Mouse (Mus musculus): ENCODE data around the gene Akt1. TPM values are rescaled to one million over a fixed set of nuclear protein-coding genes. Genes with fewer than 3 reads are reported as not detected.
A peak's percentile ranks its signal among the peaks of the same experiment; 100 is the strongest.

Akt1 gene
- polyA plus RNA-seq, 1 experiment from 2014 or later: 50.8 TPM

DNA sequence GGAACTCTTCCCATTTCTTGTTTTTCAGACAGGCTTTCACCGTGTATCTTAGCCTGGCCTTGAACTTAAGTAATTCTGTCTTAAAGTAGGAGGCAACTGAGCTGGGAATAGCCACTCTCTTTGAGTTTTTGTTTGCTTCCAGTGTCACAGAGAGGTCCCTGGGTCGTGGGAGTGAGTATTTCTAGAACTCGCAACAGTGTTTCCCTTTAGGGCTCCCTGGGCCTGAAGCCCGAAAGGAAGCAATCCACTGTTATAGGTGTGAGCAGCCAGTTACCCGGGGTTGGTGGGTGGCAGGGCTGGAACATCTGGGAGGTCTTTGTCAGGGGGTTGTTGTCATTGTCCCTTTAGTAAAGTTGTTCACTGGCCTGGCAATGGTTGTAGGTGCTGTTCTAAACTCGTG, 28.5 kb downstream of the Akt1 start:
- ATAC-seq (ENCODE audit: low FRiP score) (no peak), DNase-seq (ENCODE audit: low spot score) (no peak)
- Histone ChIP-seq H3K27me3 (ENCODE audit: control insufficient read depth, insufficient read depth, low read length) (no peaks in the 10 kb centered on the region), H3K4me1 (replicated peaks; ENCODE audit: control insufficient read depth, insufficient read depth, low read length) (peaks cover 4% of the 10 kb centered on the region), H3K27ac (ENCODE audit: low read depth, low read length) (no peak overlapping the region), H3K4me3 (ENCODE audit: low read depth, low read length) (peak overlapping the region; percentile 71), H3K9ac (ENCODE audit: low read depth, low read length) (peak overlapping the region; percentile 78), H3K9me3 (ENCODE audit: control insufficient read depth, low read length) (no peaks in the 10 kb centered on the region), H3K4me2 (replicated peaks; ENCODE audit: low read depth, low read length) (peak overlapping the region; percentile 84), H3K36me3 (ENCODE audit: control insufficient read depth, insufficient read depth, low read length) (0 out of 2 replicates have a peak, but pooled peaks cover 9% of the 10 kb centered on the region)
- 63% methylated on average over 6 of the region's 6 CpGs for WGBS

DNA sequence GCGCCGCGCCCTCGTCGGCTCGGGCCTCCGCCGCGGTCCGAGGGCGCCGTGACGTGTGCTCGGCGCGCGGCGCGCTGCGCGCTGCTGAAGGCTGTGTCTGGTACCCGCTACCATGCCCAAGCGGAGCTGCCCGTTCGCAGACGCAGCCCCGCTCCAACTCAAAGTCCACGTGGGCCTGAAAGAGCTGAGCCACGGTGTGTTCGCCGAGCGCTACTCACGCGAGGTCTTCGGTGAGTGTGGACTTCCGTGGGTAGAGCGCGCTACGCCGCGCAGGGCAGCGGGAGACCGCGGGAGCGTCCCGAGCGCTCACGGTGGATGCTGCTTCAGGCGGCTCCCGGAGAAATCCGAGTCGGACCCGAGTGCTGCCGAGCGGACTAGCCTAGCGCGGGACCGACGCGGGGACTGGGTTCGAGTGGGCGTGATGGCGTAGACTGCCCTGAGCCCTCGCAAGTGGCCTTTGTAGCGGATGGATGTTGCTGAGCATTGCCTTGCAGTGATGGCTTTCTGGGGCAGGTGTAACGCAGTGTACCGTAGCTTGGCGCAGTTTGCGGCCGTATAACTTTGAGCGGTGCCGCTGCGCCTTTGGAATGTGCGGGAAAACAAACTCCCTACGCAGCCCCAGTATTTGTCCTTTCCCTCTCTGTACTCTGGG, 29.7 kb downstream of the Akt1 start:
- H3K9me3 ChIP-seq (ENCODE audit: control insufficient read depth, low read length): no peaks in the 10 kb centered on the region
- peak overlapping the region; percentile 71 for H3K4me3 ChIP-seq (ENCODE audit: low read depth, low read length)
- peak overlapping the region; percentile 77 for H3K27ac ChIP-seq (ENCODE audit: low read depth, low read length)
- under 1% methylated on average over 75 of the region's 75 CpGs for WGBS
- peak overlapping the region; percentile 84 for H3K4me2 ChIP-seq (replicated peaks; ENCODE audit: low read depth, low read length)
- H3K9ac ChIP-seq (ENCODE audit: low read depth, low read length): peak overlapping the region; percentile 78
- no peaks in the 10 kb centered on the region for H3K27me3 ChIP-seq (ENCODE audit: control insufficient read depth, insufficient read depth, low read length)
- DNase-seq (ENCODE audit: low spot score) (no peak), ATAC-seq (ENCODE audit: low FRiP score) (peak; percentile 60)
- 0 out of 2 replicates have a peak, but pooled peaks cover 9% of the 10 kb centered on the region for H3K36me3 ChIP-seq (ENCODE audit: control insufficient read depth, insufficient read depth, low read length)
- peaks cover 4% of the 10 kb centered on the region for H3K4me1 ChIP-seq (replicated peaks; ENCODE audit: control insufficient read depth, insufficient read depth, low read length)

DNA sequence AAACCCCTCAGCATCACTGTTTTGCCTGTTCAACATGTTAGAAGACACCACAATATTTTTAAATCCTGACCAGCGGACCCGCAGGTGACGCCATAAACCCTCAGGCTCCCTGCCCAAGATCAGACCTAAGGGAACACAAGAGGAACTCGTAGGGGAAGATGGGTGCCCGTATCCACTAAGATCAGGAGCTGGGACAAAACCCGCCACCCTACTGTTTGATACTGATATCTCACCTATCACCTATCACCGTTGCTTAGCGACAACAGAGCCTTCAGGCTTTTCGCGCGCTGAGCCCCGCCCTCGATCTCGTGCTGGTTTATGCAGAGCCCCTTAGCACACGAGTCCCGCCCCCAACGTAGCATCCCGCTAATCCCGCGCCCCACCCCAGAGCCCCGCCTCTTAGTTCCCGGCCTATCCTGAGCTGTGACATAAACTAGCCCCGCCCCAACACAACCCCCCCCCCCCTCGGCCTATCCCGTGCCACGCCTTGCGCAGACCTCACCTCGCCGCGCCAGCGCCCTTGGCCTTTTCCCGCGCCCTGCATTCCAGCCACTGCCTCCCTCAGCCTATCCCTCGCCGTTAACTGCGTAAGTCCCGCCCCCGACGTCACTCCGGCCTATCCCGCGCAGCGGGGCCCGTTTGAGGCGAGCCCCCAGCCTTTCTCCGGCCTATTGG, 30.4 kb downstream of the Akt1 start, which contains the start of gene Siva1:
Gene Siva1, plus strand, starts transcription at position 500 of the 675 bp plus-strand sequence.
- Histone ChIP-seq H3K27ac (ENCODE audit: low read depth, low read length) (peak within 1 kb of the TSS; percentile 77), H3K36me3 (ENCODE audit: control insufficient read depth, insufficient read depth, low read length) (0 out of 2 replicates have a peak, but pooled peaks cover 9% of the 10 kb centered on the region), H3K4me2 (replicated peaks; ENCODE audit: low read depth, low read length) (peak within 1 kb of the TSS; percentile 84), H3K9ac (ENCODE audit: low read depth, low read length) (peak within 1 kb of the TSS; percentile 78), H3K4me1 (replicated peaks; ENCODE audit: control insufficient read depth, insufficient read depth, low read length) (peaks cover 4% of the 10 kb centered on the region), H3K4me3 (ENCODE audit: low read depth, low read length) (peak within 1 kb of the TSS; percentile 71), H3K27me3 (ENCODE audit: control insufficient read depth, insufficient read depth, low read length) (no peaks in the 10 kb centered on the region), H3K9me3 (ENCODE audit: control insufficient read depth, low read length) (no peaks in the 10 kb centered on the region)
- ATAC-seq (ENCODE audit: low FRiP score) (peak; percentile 98), DNase-seq (ENCODE audit: low spot score) (peak; percentile 98)
- WGBS: 2% methylated on average over 40 of the region's 46 CpGs

DNA sequence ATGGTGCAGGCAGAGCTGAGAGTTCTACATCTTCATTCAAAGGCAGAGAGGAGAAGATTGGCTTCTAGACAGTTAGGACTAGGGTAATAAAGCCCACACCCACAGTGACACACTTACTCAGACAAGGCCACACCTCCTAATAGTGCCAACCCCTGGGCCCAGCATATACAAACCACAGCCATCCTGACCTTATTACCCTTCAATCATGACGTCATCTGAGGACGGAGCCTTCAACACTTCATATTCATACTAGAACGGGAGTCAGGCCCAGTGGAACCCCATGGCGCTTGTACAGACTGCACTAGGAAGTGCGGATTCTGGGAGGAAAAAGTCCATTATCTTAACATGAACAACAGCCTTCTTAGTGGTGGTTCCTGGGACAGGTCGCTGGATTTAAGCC, 31.6 kb downstream of the Akt1 start:
- Histone ChIP-seq H3K36me3 (ENCODE audit: control insufficient read depth, insufficient read depth, low read length) (0 out of 2 replicates have a peak, but pooled peaks cover 3% of the 10 kb centered on the region), H3K27me3 (ENCODE audit: control insufficient read depth, insufficient read depth, low read length) (no peaks in the 10 kb centered on the region), H3K9ac (ENCODE audit: low read depth, low read length) (no peak overlapping the region), H3K4me2 (replicated peaks; ENCODE audit: low read depth, low read length) (no peak overlapping the region), H3K4me1 (replicated peaks; ENCODE audit: control insufficient read depth, insufficient read depth, low read length) (peaks cover 4% of the 10 kb centered on the region), H3K4me3 (ENCODE audit: low read depth, low read length) (no peak overlapping the region), H3K9me3 (ENCODE audit: control insufficient read depth, low read length) (no peaks in the 10 kb centered on the region), H3K27ac (ENCODE audit: low read depth, low read length) (no peak overlapping the region)
- DNase-seq (ENCODE audit: low spot score) (no peak), ATAC-seq (ENCODE audit: low FRiP score) (no peak)
- 92% methylated on average over 6 of the region's 6 CpGs for WGBS

DNA sequence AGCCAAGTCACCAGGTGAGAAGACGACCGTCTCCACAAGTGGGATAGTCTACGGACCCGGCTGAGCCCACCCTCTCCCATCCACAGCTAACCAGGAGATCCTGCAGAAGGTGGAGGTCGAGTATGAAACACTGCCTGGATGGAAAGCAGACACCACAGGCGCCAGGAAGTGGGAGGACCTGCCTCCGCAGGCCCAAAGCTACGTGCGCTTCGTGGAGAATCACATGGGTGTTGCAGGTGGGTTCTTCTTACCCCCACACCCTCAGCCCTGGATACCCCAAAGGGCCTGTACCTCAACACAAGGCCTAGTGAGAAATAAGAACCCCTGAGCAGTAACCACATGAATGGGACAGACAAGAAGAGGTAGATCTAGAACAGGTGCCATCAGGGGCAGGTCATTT, 35.2 kb downstream of the Akt1 start:
- WGBS: 87% methylated on average over 10 of the region's 10 CpGs
- Histone ChIP-seq H3K27me3 (ENCODE audit: control insufficient read depth, insufficient read depth, low read length) (no peaks in the 10 kb centered on the region), H3K4me3 (ENCODE audit: low read depth, low read length) (no peak overlapping the region), H3K36me3 (ENCODE audit: control insufficient read depth, insufficient read depth, low read length) (no peaks in the 10 kb centered on the region), H3K4me1 (replicated peaks; ENCODE audit: control insufficient read depth, insufficient read depth, low read length) (no peaks in the 10 kb centered on the region; the same call in 1 of the 2 replicates), H3K4me2 (replicated peaks; ENCODE audit: low read depth, low read length) (no peak overlapping the region), H3K9me3 (ENCODE audit: control insufficient read depth, low read length) (no peaks in the 10 kb centered on the region), H3K27ac (ENCODE audit: low read depth, low read length) (no peak overlapping the region), H3K9ac (ENCODE audit: low read depth, low read length) (no peak overlapping the region)
- ATAC-seq (ENCODE audit: low FRiP score) (no peak), DNase-seq (ENCODE audit: low spot score) (no peak)

DNA sequence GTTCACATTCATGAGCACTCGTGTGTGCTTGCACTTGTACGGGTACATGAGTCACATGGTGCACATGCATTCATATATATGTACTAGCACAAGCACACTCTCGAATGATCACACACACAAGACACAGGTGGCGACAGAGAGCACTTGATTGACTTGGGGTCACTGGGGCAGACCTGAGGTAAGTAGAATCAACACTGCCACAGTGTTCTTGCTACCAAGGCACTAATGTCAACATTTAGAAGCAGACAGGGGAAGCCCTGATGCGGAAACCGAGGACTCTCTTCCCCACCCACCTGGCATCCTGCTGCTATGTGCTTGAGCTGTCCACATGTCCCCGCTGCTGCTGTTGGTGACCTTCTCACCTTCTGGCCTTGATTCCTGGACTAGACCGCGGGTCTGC, 41.0 kb downstream of the Akt1 start:
- no peaks in the 10 kb centered on the region for H3K9me3 ChIP-seq (ENCODE audit: control insufficient read depth, low read length)
- H3K4me3 ChIP-seq (ENCODE audit: low read depth, low read length): no peak overlapping the region
- H3K27me3 ChIP-seq (ENCODE audit: control insufficient read depth, insufficient read depth, low read length): no peaks in the 10 kb centered on the region
- no peak overlapping the region for H3K9ac ChIP-seq (ENCODE audit: low read depth, low read length)
- no peak overlapping the region for H3K27ac ChIP-seq (ENCODE audit: low read depth, low read length)
- H3K36me3 ChIP-seq (ENCODE audit: control insufficient read depth, insufficient read depth, low read length): no peaks in the 10 kb centered on the region
- no peak overlapping the region for H3K4me2 ChIP-seq (replicated peaks; ENCODE audit: low read depth, low read length)
- no peaks in the 10 kb centered on the region for H3K4me1 ChIP-seq (replicated peaks; ENCODE audit: control insufficient read depth, insufficient read depth, low read length)
- DNase-seq (ENCODE audit: low spot score) (no peak), ATAC-seq (ENCODE audit: low FRiP score) (no peak)
- 69% methylated on average over 9 of the region's 9 CpGs for WGBS

DNA sequence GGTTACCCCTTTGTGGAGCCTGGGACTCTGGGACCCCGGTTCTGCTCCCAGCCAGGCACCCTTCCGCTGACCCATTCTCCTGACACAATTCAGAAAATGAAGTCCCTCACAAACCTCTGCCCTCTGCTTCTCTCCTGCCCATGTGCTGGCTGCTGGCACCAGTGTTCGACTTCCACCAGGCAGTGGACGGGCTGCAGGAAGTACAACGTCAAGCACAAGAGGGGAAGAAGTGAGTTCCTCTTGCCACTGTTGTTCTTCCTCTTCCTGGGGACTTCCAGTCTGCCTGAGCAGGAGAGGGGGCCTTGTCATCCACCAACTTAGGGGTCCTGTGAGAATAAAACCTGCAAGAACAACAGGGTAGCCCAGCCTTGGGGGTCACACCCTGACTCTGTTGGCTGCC, 41.8 kb downstream of the Akt1 start:
- H3K4me2 ChIP-seq (replicated peaks; ENCODE audit: low read depth, low read length): no peak overlapping the region
- no peaks in the 10 kb centered on the region for H3K36me3 ChIP-seq (ENCODE audit: control insufficient read depth, insufficient read depth, low read length)
- DNase-seq (ENCODE audit: low spot score): no peak
- ATAC-seq (ENCODE audit: low FRiP score): no peak
- no peak overlapping the region for H3K4me3 ChIP-seq (ENCODE audit: low read depth, low read length)
- 82% methylated on average over 5 of the region's 5 CpGs for WGBS
- H3K27me3 ChIP-seq (ENCODE audit: control insufficient read depth, insufficient read depth, low read length): no peaks in the 10 kb centered on the region
- H3K4me1 ChIP-seq (replicated peaks; ENCODE audit: control insufficient read depth, insufficient read depth, low read length): no peaks in the 10 kb centered on the region
- H3K27ac ChIP-seq (ENCODE audit: low read depth, low read length): no peak overlapping the region
- no peaks in the 10 kb centered on the region for H3K9me3 ChIP-seq (ENCODE audit: control insufficient read depth, low read length)
- no peak overlapping the region for H3K9ac ChIP-seq (ENCODE audit: low read depth, low read length)

DNA sequence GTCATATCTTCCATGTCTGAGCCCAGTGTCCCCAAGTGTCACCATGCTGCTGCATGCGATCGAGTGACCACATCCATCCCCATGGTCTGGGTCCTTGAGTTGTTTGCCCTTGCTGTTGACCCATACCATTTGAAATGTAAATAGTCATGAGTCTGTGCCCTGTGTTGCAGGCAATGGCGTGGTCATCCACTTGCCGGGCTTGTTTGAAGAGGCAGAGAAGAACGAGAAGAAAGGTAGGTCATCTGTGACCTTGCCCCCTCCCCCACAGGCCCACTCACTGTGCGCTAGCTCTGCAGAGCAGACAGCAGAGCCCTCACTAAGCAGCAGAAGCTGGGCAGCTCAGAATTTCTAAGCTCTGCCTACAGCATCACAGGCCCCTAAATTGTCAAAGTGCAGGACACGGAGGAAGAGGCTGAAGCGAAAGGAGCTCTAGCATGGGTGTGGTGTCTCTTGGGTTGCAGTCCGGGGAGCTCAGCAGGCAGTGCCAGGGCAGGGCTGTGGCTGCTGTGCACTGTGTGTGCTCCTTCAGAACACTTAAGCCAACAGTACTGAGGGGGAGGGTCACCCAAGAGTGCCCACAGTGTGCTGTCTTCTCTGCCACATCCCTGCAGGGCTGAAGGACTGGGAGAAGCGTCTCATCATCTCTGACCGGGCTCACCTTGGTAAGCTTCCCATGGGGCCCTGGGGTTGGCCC, 42.5 kb downstream of the Akt1 start:
- no peaks in the 10 kb centered on the region for H3K9me3 ChIP-seq (ENCODE audit: control insufficient read depth, low read length)
- DNase-seq (ENCODE audit: low spot score) (no peak), ATAC-seq (ENCODE audit: low FRiP score) (no peak)
- no peak overlapping the region for H3K4me3 ChIP-seq (ENCODE audit: low read depth, low read length)
- H3K4me2 ChIP-seq (replicated peaks; ENCODE audit: low read depth, low read length): no peak overlapping the region
- H3K27ac ChIP-seq (ENCODE audit: low read depth, low read length): no peak overlapping the region
- 71% methylated on average over 11 of the region's 11 CpGs for WGBS
- no peaks in the 10 kb centered on the region for H3K36me3 ChIP-seq (ENCODE audit: control insufficient read depth, insufficient read depth, low read length)
- H3K9ac ChIP-seq (ENCODE audit: low read depth, low read length): no peak overlapping the region
- no peaks in the 10 kb centered on the region for H3K4me1 ChIP-seq (replicated peaks; ENCODE audit: control insufficient read depth, insufficient read depth, low read length)
- H3K27me3 ChIP-seq (ENCODE audit: control insufficient read depth, insufficient read depth, low read length): no peaks in the 10 kb centered on the region

Measured in hindbrain, embryonic 11.5 days (tissue).